Mouse (Mus musculus): Measurements from ENCODE around the gene Ppil6. TPM values are rescaled to one million over a fixed set of nuclear protein-coding genes. Genes with fewer than 3 reads are reported as not detected.

Gene Ppil6
- polyA plus RNA-seq, 1 experiment, result 0.08 TPM

- no peaks in the 10 kb centered on the region for H3K27me3 ChIP-seq (ENCODE audit: control insufficient read depth, insufficient read depth, insufficient read length)
- H3K79me2 ChIP-seq (ENCODE audit: control insufficient read depth, insufficient read depth), result no peaks in the 10 kb centered on the region
- H3K4me3 ChIP-seq (ENCODE audit: insufficient read depth, poor library complexity, severe bottlenecking), result peak within 1 kb of the TSS; percentile 41
- H3ac ChIP-seq (ENCODE audit: control insufficient read depth, insufficient read length, low read depth), result peak within 1 kb of the TSS; percentile 81
- no peak for TF ChIP-seq MAX (IDR thresholded peaks at IDR 0.05)
- no peak for TF ChIP-seq CTCF (IDR thresholded peaks at IDR 0.05; ENCODE audit: control insufficient read depth, insufficient read depth, insufficient read length)
- no peak for TF ChIP-seq CEBPB (IDR thresholded peaks at IDR 0.05; ENCODE audit: low read depth)
- TF ChIP-seq MYOD1 (IDR thresholded peaks at IDR 0.05; ENCODE audit: control insufficient read depth, insufficient read length, low read depth), result no peak
- no peak for TF ChIP-seq MYOG (IDR thresholded peaks at IDR 0.05; ENCODE audit: control insufficient read depth, extremely low read depth, insufficient read length)
- no peaks in the 10 kb centered on the region for H3K79me3 ChIP-seq (ENCODE audit: low read depth)
- H3K36me3 ChIP-seq (ENCODE audit: control insufficient read depth, insufficient read depth), result no peaks in the 10 kb centered on the region
These were observed 13.8 kb upstream of the Ppil6 start, which contains the start of gene Mical1 for GRCm38 (mm10) chr10:41476171-41477017. Mical1 (plus strand) TSS chr10:41476314.

- H3K4me3 ChIP-seq (ENCODE audit: insufficient read depth, poor library complexity, severe bottlenecking), result peak overlapping the region; percentile 41
- H3K36me3 ChIP-seq (ENCODE audit: control insufficient read depth, insufficient read depth), result no peaks in the 10 kb centered on the region
- H3K79me2 ChIP-seq (ENCODE audit: control insufficient read depth, insufficient read depth), result no peaks in the 10 kb centered on the region
- H3ac ChIP-seq (ENCODE audit: control insufficient read depth, insufficient read length, low read depth), result peak overlapping the region; percentile 81
- no peaks in the 10 kb centered on the region for H3K79me3 ChIP-seq (ENCODE audit: low read depth)
- H3K27me3 ChIP-seq (ENCODE audit: control insufficient read depth, insufficient read depth, insufficient read length), result no peaks in the 10 kb centered on the region
- TF ChIP-seq USF1 (IDR thresholded peaks at IDR 0.05; ENCODE audit: low read depth) (no peak), CTCF (IDR thresholded peaks at IDR 0.05; ENCODE audit: control insufficient read depth, insufficient read depth, insufficient read length) (no peak), MYOG (IDR thresholded peaks at IDR 0.05; ENCODE audit: control insufficient read depth, extremely low read depth, insufficient read length) (no peak)
These were observed 13.3 kb upstream of the Ppil6 start for GRCm38 (mm10) chr10:41477018-41477277.

GRCm38 (mm10) chr10:41477278-41478181 lies 12.7 kb upstream of the Ppil6 start:
- H3K79me2 ChIP-seq (ENCODE audit: control insufficient read depth, insufficient read depth), result no peaks in the 10 kb centered on the region
- H3K36me3 ChIP-seq (ENCODE audit: control insufficient read depth, insufficient read depth), result no peaks in the 10 kb centered on the region
- TF ChIP-seq CTCF (IDR thresholded peaks at IDR 0.05; ENCODE audit: control insufficient read depth, insufficient read depth, insufficient read length), result no peak
- no peak for TF ChIP-seq MYOG (IDR thresholded peaks at IDR 0.05; ENCODE audit: control insufficient read depth, extremely low read depth, insufficient read length)
- TF ChIP-seq MAX (IDR thresholded peaks at IDR 0.05), result peak; percentile 84
- peak; percentile 14 for TF ChIP-seq FOSL1 (IDR thresholded peaks at IDR 0.05; ENCODE audit: insufficient read depth, low read length, poor library complexity, severe bottlenecking)
- peak; percentile 22 for TF ChIP-seq USF1 (IDR thresholded peaks at IDR 0.05; ENCODE audit: low read depth)
- TF ChIP-seq CEBPB (IDR thresholded peaks at IDR 0.05; ENCODE audit: low read depth), result peak; percentile 14
- no peak for TF ChIP-seq MYOD1 (IDR thresholded peaks at IDR 0.05; ENCODE audit: control insufficient read depth, insufficient read length, low read depth)
- H3K27me3 ChIP-seq (ENCODE audit: control insufficient read depth, insufficient read depth, insufficient read length), result no peaks in the 10 kb centered on the region
- no peak overlapping the region for H3ac ChIP-seq (ENCODE audit: control insufficient read depth, insufficient read length, low read depth)
- H3K79me3 ChIP-seq (ENCODE audit: low read depth), result no peaks in the 10 kb centered on the region
- peak overlapping the region; percentile 41 for H3K4me3 ChIP-seq (ENCODE audit: insufficient read depth, poor library complexity, severe bottlenecking)

- H3K79me3 ChIP-seq (ENCODE audit: low read depth), result no peaks in the 10 kb centered on the region
- no peak overlapping the region for H3K4me3 ChIP-seq (ENCODE audit: insufficient read depth, poor library complexity, severe bottlenecking)
- no peak overlapping the region for H3ac ChIP-seq (ENCODE audit: control insufficient read depth, insufficient read length, low read depth)
- peaks cover 2% of the 10 kb centered on the region for H3K36me3 ChIP-seq (ENCODE audit: control insufficient read depth, insufficient read depth)
- no peak for TF ChIP-seq MAX (IDR thresholded peaks at IDR 0.05)
- no peak for TF ChIP-seq CEBPB (IDR thresholded peaks at IDR 0.05; ENCODE audit: low read depth)
- TF ChIP-seq MYOD1 (IDR thresholded peaks at IDR 0.05; ENCODE audit: control insufficient read depth, insufficient read length, low read depth), result no peak
- no peak for TF ChIP-seq USF1 (IDR thresholded peaks at IDR 0.05; ENCODE audit: low read depth)
- no peak for TF ChIP-seq MYOG (IDR thresholded peaks at IDR 0.05; ENCODE audit: control insufficient read depth, extremely low read depth, insufficient read length)
- no peak for TF ChIP-seq CTCF (IDR thresholded peaks at IDR 0.05; ENCODE audit: control insufficient read depth, insufficient read depth, insufficient read length)
- TF ChIP-seq FOSL1 (IDR thresholded peaks at IDR 0.05; ENCODE audit: insufficient read depth, low read length, poor library complexity, severe bottlenecking), result no peak
- no peaks in the 10 kb centered on the region for H3K27me3 ChIP-seq (ENCODE audit: control insufficient read depth, insufficient read depth, insufficient read length)
- H3K79me2 ChIP-seq (ENCODE audit: control insufficient read depth, insufficient read depth), result no peaks in the 10 kb centered on the region
These were observed 10.3 kb upstream of the Ppil6 start for GRCm38 (mm10) chr10:41479961-41480360.

GRCm38 (mm10) chr10:41480938-41481880 lies 9.0 kb upstream of the Ppil6 start:
- Histone ChIP-seq H3K79me3 (ENCODE audit: low read depth) (no peaks in the 10 kb centered on the region), H3K36me3 (ENCODE audit: control insufficient read depth, insufficient read depth) (peaks cover 13% of the 10 kb centered on the region), H3K27me3 (ENCODE audit: control insufficient read depth, insufficient read depth, insufficient read length) (no peaks in the 10 kb centered on the region), H3ac (ENCODE audit: control insufficient read depth, insufficient read length, low read depth) (no peak overlapping the region), H3K79me2 (ENCODE audit: control insufficient read depth, insufficient read depth) (no peaks in the 10 kb centered on the region), H3K4me3 (ENCODE audit: insufficient read depth, poor library complexity, severe bottlenecking) (no peak overlapping the region)
- TF ChIP-seq CEBPB (IDR thresholded peaks at IDR 0.05; ENCODE audit: low read depth), result no peak
- no peak for TF ChIP-seq MYOD1 (IDR thresholded peaks at IDR 0.05; ENCODE audit: control insufficient read depth, insufficient read length, low read depth)
- TF ChIP-seq USF1 (IDR thresholded peaks at IDR 0.05; ENCODE audit: low read depth), result no peak
- TF ChIP-seq MYOG (IDR thresholded peaks at IDR 0.05; ENCODE audit: control insufficient read depth, extremely low read depth, insufficient read length), result no peak
- no peak for TF ChIP-seq CTCF (IDR thresholded peaks at IDR 0.05; ENCODE audit: control insufficient read depth, insufficient read depth, insufficient read length)
- no peak for TF ChIP-seq FOSL1 (IDR thresholded peaks at IDR 0.05; ENCODE audit: insufficient read depth, low read length, poor library complexity, severe bottlenecking)
- TF ChIP-seq MAX (IDR thresholded peaks at IDR 0.05), result no peak

Data from C2C12 (cell line).